Mouse (Mus musculus) hindbrain, embryonic 11.5 days (tissue): ENCODE results near the gene Mpv17l2. TPM values are rescaled to one million over a fixed set of nuclear protein-coding genes. Genes with fewer than 3 reads are reported as not detected.

Experiments
- ATAC-seq: fragments of 200-750 bp; cut with Nextera tagmentation; 2 replicates; pipeline ENCODE4 v1.8.0; 2017; ENCODE audit warnings: mild to moderate bottlenecking, moderate TSS enrichment, moderate library complexity; ENCODE audit not compliant: low FRiP score
- DNase-seq: peaks from one replicate; pipeline ENCODE4 v3.0.0-alpha.2; 2015; ENCODE audit warnings: low spot score
- H3K27ac ChIP-seq: fragments of 300-500 bp; sonication (generic); 2 replicates; pipeline ENCODE4 v1.5.1; 2014; ENCODE audit warnings: mild to moderate bottlenecking, low read depth, low read length
- H3K27me3 ChIP-seq: fragments of 300-500 bp; sonication (generic); 2 replicates; pipeline ENCODE4 v1.6.1; 2014; ENCODE audit warnings: mild to moderate bottlenecking, low read length, moderate library complexity, mixed read lengths; ENCODE audit not compliant: control insufficient read depth, insufficient read depth
- H3K36me3 ChIP-seq: fragments of 300-500 bp; sonication (generic); 2 replicates; pipeline ENCODE4 v1.6.1; 2014; ENCODE audit warnings: mild to moderate bottlenecking, low read length, moderate library complexity, mixed read lengths; ENCODE audit not compliant: control insufficient read depth, insufficient read depth
- H3K4me1 ChIP-seq: fragments of 300-500 bp; sonication (generic); replicated peaks from 2 replicates; pipeline ENCODE4 v1.6.1; 2014; ENCODE audit warnings: low read length, mixed read lengths; ENCODE audit not compliant: control insufficient read depth, insufficient read depth
- H3K4me2 ChIP-seq: fragments of 300-500 bp; sonication (generic); replicated peaks from 2 replicates; pipeline ENCODE4 v1.6.1; 2014; ENCODE audit warnings: mild to moderate bottlenecking, low read depth, low read length
- H3K4me3 ChIP-seq: fragments of 300-500 bp; sonication (generic); 2 replicates; pipeline ENCODE4 v1.5.1; 2014; ENCODE audit warnings: low read depth, low read length
- H3K9ac ChIP-seq: fragments of 300-500 bp; sonication (generic); 2 replicates; pipeline ENCODE4 v1.6.1; 2014; ENCODE audit warnings: low read depth, low read length
- H3K9me3 ChIP-seq: fragments of 300-500 bp; sonication (generic); 2 replicates; pipeline ENCODE4 v1.6.1; 2016; ENCODE audit warnings: low read length; ENCODE audit not compliant: control insufficient read depth
- WGBS: fragments of 180-500 bp; shearing (Covaris S2); extraction: QIAGEN DNeasy Blood & Tissue Kit; methylation state at CpG from one replicate; pipeline ENCODE4 v1.1.7; 2014; 5-methylcytosine and 5-hydroxymethylcytosine counted together
- polyA plus RNA-seq: library from polyadenylated mRNA; unstranded; fragments of >200 nt; fragmentation: Nextera tagmentation; extraction: Ambion mirVana; gene quantifications from 2 replicates; pipeline ENCODE4 v1.2.1, GENCODE M21; 2014

Gene Mpv17l2
- 38.7 and 40.6 TPM in 2 replicates for polyA plus RNA-seq

- peak within 1 kb of the TSS; percentile 79 for H3K9ac ChIP-seq
- WGBS: 1% methylated on average over 53 of the region's 55 CpGs
- ATAC-seq (peak; percentile 96), DNase-seq (peak; percentile 94)
- peak within 1 kb of the TSS; percentile 74 for H3K27ac ChIP-seq
- peak within 1 kb of the TSS; percentile 75 for H3K4me3 ChIP-seq
- H3K36me3 ChIP-seq: no peaks in the 10 kb centered on the region
- H3K4me2 ChIP-seq: peak within 1 kb of the TSS; percentile 97
- no peaks in the 10 kb centered on the region for H3K9me3 ChIP-seq
- peaks cover 5% of the 10 kb centered on the region for H3K4me1 ChIP-seq
- no peaks in the 10 kb centered on the region for H3K27me3 ChIP-seq
These were observed at the start of gene Mpv17l2 for GRCm38 (mm10) chr8:70760775-70761406. Gene Mpv17l2, minus strand, starts transcription at chr8:70760946.

- Histone ChIP-seq H3K27me3 (peaks cover 15% of the 10 kb centered on the region), H3K4me3 (no peak overlapping the region), H3K9ac (no peak overlapping the region), H3K4me2 (no peak overlapping the region), H3K27ac (no peak overlapping the region), H3K9me3 (no peaks in the 10 kb centered on the region), H3K36me3 (no peaks in the 10 kb centered on the region), H3K4me1 (peaks cover 2% of the 10 kb centered on the region; the same call in 1 of the 2 replicates)
- ATAC-seq: no peak
- 73% methylated on average over 8 of the region's 8 CpGs for WGBS
- DNase-seq: no peak
These were observed 48.4 kb upstream of the Mpv17l2 start for GRCm38 (mm10) chr8:70808955-70809701.

- H3K9me3 ChIP-seq: no peaks in the 10 kb centered on the region
- WGBS: 67% methylated on average over 5 of the region's 5 CpGs
- no peak within 1 kb of the TSS for H3K27ac ChIP-seq
- no peaks in the 10 kb centered on the region for H3K36me3 ChIP-seq
- DNase-seq: no peak
- no peak for ATAC-seq
- no peak within 1 kb of the TSS for H3K9ac ChIP-seq
- no peak within 1 kb of the TSS for H3K4me2 ChIP-seq
- peaks cover 5% of the 10 kb centered on the region; the same call in 1 of the 2 replicates for H3K4me1 ChIP-seq
- H3K27me3 ChIP-seq: peaks cover 24% of the 10 kb centered on the region
- no peak within 1 kb of the TSS for H3K4me3 ChIP-seq
These were observed 47.5 kb upstream of the Mpv17l2 start, which contains the start of gene Il12rb1 for GRCm38 (mm10) chr8:70808239-70808638. Gene Il12rb1, plus strand, starts transcription at chr8:70808449.

- WGBS: 44% methylated on average over 1 of the region's 1 CpGs
- no peak overlapping the region for H3K4me3 ChIP-seq
- no peaks in the 10 kb centered on the region for H3K9me3 ChIP-seq
- no peak overlapping the region for H3K27ac ChIP-seq
- peaks cover 28% of the 10 kb centered on the region for H3K27me3 ChIP-seq
- H3K9ac ChIP-seq: no peak overlapping the region
- DNase-seq (no peak), ATAC-seq (no peak)
- no peaks in the 10 kb centered on the region for H3K36me3 ChIP-seq
- H3K4me2 ChIP-seq: no peak overlapping the region
- peaks cover 5% of the 10 kb centered on the region; the same call in 1 of the 2 replicates for H3K4me1 ChIP-seq
These were observed 46.6 kb upstream of the Mpv17l2 start for GRCm38 (mm10) chr8:70807304-70807703.

- Histone ChIP-seq H3K36me3 (no peaks in the 10 kb centered on the region), H3K27ac (no peak overlapping the region), H3K9me3 (no peaks in the 10 kb centered on the region), H3K4me1 (peaks cover 7% of the 10 kb centered on the region; the same call in 1 of the 2 replicates), H3K9ac (no peak overlapping the region), H3K27me3 (peaks cover 31% of the 10 kb centered on the region), H3K4me2 (no peak overlapping the region), H3K4me3 (no peak overlapping the region)
- ATAC-seq: no peak
- 77% methylated on average over 4 of the region's 4 CpGs for WGBS
- no peak for DNase-seq
These were observed 45.8 kb upstream of the Mpv17l2 start for GRCm38 (mm10) chr8:70806541-70806940.

GRCm38 (mm10) chr8:70804481-70805206 lies 43.9 kb upstream of the Mpv17l2 start, which contains the start of gene Mast3:
Gene Mast3, minus strand, starts transcription at chr8:70805054.
- Histone ChIP-seq H3K9ac (peak within 1 kb of the TSS; percentile 44), H3K4me1 (peaks cover 4% of the 10 kb centered on the region; the same call in 1 of the 2 replicates), H3K9me3 (no peaks in the 10 kb centered on the region), H3K36me3 (no peaks in the 10 kb centered on the region), H3K4me2 (peak within 1 kb of the TSS; percentile 89), H3K27ac (no peak within 1 kb of the TSS), H3K27me3 (peaks cover 35% of the 10 kb centered on the region), H3K4me3 (peak within 1 kb of the TSS; percentile 48)
- ATAC-seq: peak; percentile 88
- 2% methylated on average over 43 of the region's 45 CpGs for WGBS
- peak; percentile 85 for DNase-seq

- Histone ChIP-seq H3K27ac (no peak overlapping the region), H3K4me3 (peak overlapping the region; percentile 48), H3K27me3 (peaks cover 42% of the 10 kb centered on the region), H3K36me3 (no peaks in the 10 kb centered on the region), H3K4me2 (peak overlapping the region; percentile 89), H3K9me3 (no peaks in the 10 kb centered on the region), H3K4me1 (peaks cover 4% of the 10 kb centered on the region; the same call in 1 of the 2 replicates), H3K9ac (peak overlapping the region; percentile 44)
- ATAC-seq: no peak
- DNase-seq: peak; percentile 40
- 2% methylated on average over 44 of the region's 47 CpGs for WGBS
These were observed 43.2 kb upstream of the Mpv17l2 start for GRCm38 (mm10) chr8:70803761-70804480.
